Mouse (Mus musculus) kidney, embryonic 16.5 days (tissue): Measurements from ENCODE around the gene Sun2. TPM values are rescaled to one million over a fixed set of nuclear protein-coding genes. Genes with fewer than 3 reads are reported as not detected.
A peak's percentile ranks its signal among the peaks of the same experiment; 100 is the strongest.

ENCODE experiments used
- ATAC-seq: fragments of 200-750 bp; cut with Nextera tagmentation; 2 replicates; pipeline ENCODE4 v1.8.0; 2017; ENCODE audit warnings: moderate TSS enrichment; ENCODE audit not compliant: low FRiP score, low TSS enrichment
- H3K27ac ChIP-seq: fragments of 300-500 bp; sonication (generic); 2 replicates; pipeline ENCODE4 v1.5.1; 2014; ENCODE audit warnings: low read length
- H3K27me3 ChIP-seq: fragments of 300-500 bp; sonication (generic); 2 replicates; pipeline ENCODE4 v1.6.1; 2014; ENCODE audit warnings: low read length, control low read depth, mixed read lengths; ENCODE audit not compliant: insufficient read depth
- H3K36me3 ChIP-seq: fragments of 300-500 bp; sonication (generic); 2 replicates; pipeline ENCODE4 v1.6.1; 2014; ENCODE audit warnings: low read length, control low read depth, mixed read lengths; ENCODE audit not compliant: insufficient read depth
- H3K4me1 ChIP-seq: fragments of 300-500 bp; sonication (generic); 2 replicates; pipeline ENCODE4 v1.6.1; 2014; ENCODE audit warnings: low read length, control low read depth, mixed read lengths; ENCODE audit not compliant: insufficient read depth
- H3K4me2 ChIP-seq: fragments of 300-500 bp; sonication (generic); replicated peaks from 2 replicates; pipeline ENCODE4 v1.6.1; 2014; ENCODE audit warnings: low read depth, low read length
- H3K4me3 ChIP-seq: fragments of 300-500 bp; sonication (generic); 2 replicates; pipeline ENCODE4 v1.5.1; 2014; ENCODE audit warnings: mild to moderate bottlenecking, low read length
- H3K9ac ChIP-seq: fragments of 300-500 bp; sonication (generic); replicated peaks from 2 replicates; pipeline ENCODE4 v1.6.1; 2014; ENCODE audit warnings: low read length
- H3K9me3 ChIP-seq: fragments of 300-500 bp; sonication (generic); 2 replicates; pipeline ENCODE4 v1.6.1; 2016; ENCODE audit warnings: low read length, control low read depth
- WGBS: fragments of 180-500 bp; shearing (Covaris S2); extraction: QIAGEN DNeasy Blood & Tissue Kit; methylation state at CpG from one replicate; pipeline ENCODE4 v1.1.7; 2014; 5-methylcytosine and 5-hydroxymethylcytosine counted together
- polyA plus RNA-seq: library from polyadenylated mRNA; unstranded; fragments of >200 nt; fragmentation: Nextera tagmentation; extraction: Ambion mirVana; gene quantifications from 2 replicates; pipeline ENCODE4 v1.2.1, GENCODE M21; 2015

The Sun2 gene
- polyA plus RNA-seq, 1 experiment from 2014 or later, result 5.7 TPM

- Histone ChIP-seq H3K4me3 (no peak overlapping the region), H3K27me3 (no peaks in the 10 kb centered on the region), H3K4me1 (0 out of 2 replicates have a peak, but pooled peaks cover 3% of the 10 kb centered on the region), H3K36me3 (peaks cover 25% of the 10 kb centered on the region), H3K27ac (no peak overlapping the region), H3K9me3 (no peaks in the 10 kb centered on the region), H3K9ac (no peak overlapping the region), H3K4me2 (no peak overlapping the region)
- 92% methylated on average over 6 of the region's 6 CpGs for WGBS
- no peak for ATAC-seq
Observed at GRCm38 (mm10) chr15:79760956-79761355, 18.6 kb upstream of the Sun2 start.

- Histone ChIP-seq H3K27me3 (no peaks in the 10 kb centered on the region), H3K27ac (no peak overlapping the region), H3K4me3 (no peak overlapping the region), H3K9ac (no peak overlapping the region), H3K36me3 (peaks cover 5% of the 10 kb centered on the region; the same call in 1 of the 2 replicates), H3K4me2 (no peak overlapping the region), H3K4me1 (no peaks in the 10 kb centered on the region), H3K9me3 (no peaks in the 10 kb centered on the region)
- ATAC-seq, result no peak
- WGBS, result 94% methylated on average over 3 of the region's 3 CpGs
Observed at GRCm38 (mm10) chr15:79757118-79757517, 14.8 kb upstream of the Sun2 start.

- no peaks in the 10 kb centered on the region for H3K4me1 ChIP-seq
- H3K9ac ChIP-seq, result no peak overlapping the region
- no peaks in the 10 kb centered on the region for H3K9me3 ChIP-seq
- no peak overlapping the region for H3K27ac ChIP-seq
- WGBS, result 76% methylated on average over 8 of the region's 8 CpGs
- no peak overlapping the region for H3K4me2 ChIP-seq
- ATAC-seq, result no peak
- H3K27me3 ChIP-seq, result no peaks in the 10 kb centered on the region
- H3K36me3 ChIP-seq, result no peaks in the 10 kb centered on the region
- H3K4me3 ChIP-seq, result no peak overlapping the region
Observed at GRCm38 (mm10) chr15:79755977-79756625, 13.8 kb upstream of the Sun2 start.

GRCm38 (mm10) chr15:79755176-79755575, 12.8 kb upstream of the Sun2 start:
- H3K4me2 ChIP-seq, result no peak overlapping the region
- no peaks in the 10 kb centered on the region for H3K4me1 ChIP-seq
- no peaks in the 10 kb centered on the region for H3K27me3 ChIP-seq
- no peak overlapping the region for H3K9ac ChIP-seq
- no peak overlapping the region for H3K27ac ChIP-seq
- 80% methylated on average over 4 of the region's 4 CpGs for WGBS
- no peak overlapping the region for H3K4me3 ChIP-seq
- no peaks in the 10 kb centered on the region for H3K36me3 ChIP-seq
- ATAC-seq, result no peak
- no peaks in the 10 kb centered on the region for H3K9me3 ChIP-seq

- 54% methylated on average over 4 of the region's 4 CpGs for WGBS
- Histone ChIP-seq H3K4me1 (no peaks in the 10 kb centered on the region), H3K27ac (no peak overlapping the region), H3K36me3 (no peaks in the 10 kb centered on the region), H3K4me2 (no peak overlapping the region), H3K9me3 (no peaks in the 10 kb centered on the region), H3K27me3 (no peaks in the 10 kb centered on the region), H3K9ac (no peak overlapping the region), H3K4me3 (no peak overlapping the region)
- ATAC-seq, result no peak
Observed at GRCm38 (mm10) chr15:79753873-79754272, 11.5 kb upstream of the Sun2 start.

GRCm38 (mm10) chr15:79753420-79753752, 11.1 kb upstream of the Sun2 start:
- H3K9me3 ChIP-seq, result no peaks in the 10 kb centered on the region
- H3K4me2 ChIP-seq, result no peak overlapping the region
- H3K36me3 ChIP-seq, result no peaks in the 10 kb centered on the region
- H3K4me1 ChIP-seq, result no peaks in the 10 kb centered on the region
- ATAC-seq, result no peak
- WGBS, result 93% methylated on average over 3 of the region's 3 CpGs
- H3K27ac ChIP-seq, result no peak overlapping the region
- no peaks in the 10 kb centered on the region for H3K27me3 ChIP-seq
- no peak overlapping the region for H3K9ac ChIP-seq
- H3K4me3 ChIP-seq, result no peak overlapping the region

GRCm38 (mm10) chr15:79752742-79753419, 10.5 kb upstream of the Sun2 start:
- Histone ChIP-seq H3K9me3 (no peaks in the 10 kb centered on the region), H3K27ac (no peak overlapping the region), H3K27me3 (no peaks in the 10 kb centered on the region), H3K4me3 (no peak overlapping the region), H3K4me2 (no peak overlapping the region), H3K4me1 (no peaks in the 10 kb centered on the region), H3K9ac (no peak overlapping the region), H3K36me3 (no peaks in the 10 kb centered on the region)
- peak; percentile 40; the same call in 1 of the 2 replicates for ATAC-seq
- 27% methylated on average over 11 of the region's 11 CpGs for WGBS

GRCm38 (mm10) chr15:79751772-79752171, 9.4 kb upstream of the Sun2 start:
- H3K4me1 ChIP-seq, result no peaks in the 10 kb centered on the region
- ATAC-seq, result no peak
- 85% methylated on average over 17 of the region's 17 CpGs for WGBS
- no peaks in the 10 kb centered on the region for H3K27me3 ChIP-seq
- no peak overlapping the region for H3K27ac ChIP-seq
- no peak overlapping the region for H3K9ac ChIP-seq
- H3K9me3 ChIP-seq, result no peaks in the 10 kb centered on the region
- H3K4me2 ChIP-seq, result no peak overlapping the region
- H3K36me3 ChIP-seq, result no peaks in the 10 kb centered on the region
- no peak overlapping the region for H3K4me3 ChIP-seq

- no peak for ATAC-seq
Observed at GRCm38 (mm10) chr15:79750266-79750665, 7.9 kb upstream of the Sun2 start.

GRCm38 (mm10) chr15:79749162-79749561, 6.8 kb upstream of the Sun2 start:
- Histone ChIP-seq H3K36me3 (no peaks in the 10 kb centered on the region), H3K4me3 (no peak overlapping the region), H3K27me3 (no peaks in the 10 kb centered on the region), H3K9me3 (no peaks in the 10 kb centered on the region), H3K27ac (no peak overlapping the region), H3K4me2 (no peak overlapping the region), H3K9ac (no peak overlapping the region), H3K4me1 (no peaks in the 10 kb centered on the region)
- 95% methylated on average over 7 of the region's 7 CpGs for WGBS
- ATAC-seq, result no peak

More at GRCm38 (mm10) chr15:79750266-79750665, 7.9 kb upstream of the Sun2 start:
- no peak overlapping the region for H3K9ac ChIP-seq
- H3K9me3 ChIP-seq, result no peaks in the 10 kb centered on the region
- H3K4me1 ChIP-seq, result no peaks in the 10 kb centered on the region
- H3K27ac ChIP-seq, result no peak overlapping the region
- no peak overlapping the region for H3K4me2 ChIP-seq
- 88% methylated on average over 8 of the region's 8 CpGs for WGBS
- no peaks in the 10 kb centered on the region for H3K36me3 ChIP-seq
- H3K27me3 ChIP-seq, result no peaks in the 10 kb centered on the region
- H3K4me3 ChIP-seq, result no peak overlapping the region
